Mouse (Mus musculus) right cerebral cortex, postnatal 25 days (tissue): Measurements from ENCODE around the gene Tpr.

Source experiments
- DNase-seq: peaks from one replicate; pipeline ENCODE4 v3.0.0; 2022

Gene Tpr

DNA sequence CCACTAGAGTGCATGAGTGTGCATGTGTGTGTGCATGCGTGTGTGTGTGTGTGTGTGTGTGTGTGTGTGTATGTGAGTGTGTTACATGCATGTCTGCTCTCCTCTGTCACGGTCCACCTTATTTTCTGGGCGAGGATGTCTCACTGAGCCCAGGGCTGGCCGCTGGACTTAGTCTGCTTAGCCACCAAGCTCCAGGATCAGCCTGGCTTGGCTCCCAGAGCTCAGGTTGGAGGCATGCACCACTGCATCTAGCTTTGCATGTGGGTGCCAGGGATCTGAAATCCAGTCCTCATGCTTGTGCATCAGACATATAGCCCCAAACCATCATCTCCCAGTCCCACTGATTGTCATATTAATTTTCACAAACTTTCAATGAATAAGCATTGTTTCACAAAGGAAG, 71.1 kb downstream of the Tpr start:
- DNase-seq = no peak

DNA sequence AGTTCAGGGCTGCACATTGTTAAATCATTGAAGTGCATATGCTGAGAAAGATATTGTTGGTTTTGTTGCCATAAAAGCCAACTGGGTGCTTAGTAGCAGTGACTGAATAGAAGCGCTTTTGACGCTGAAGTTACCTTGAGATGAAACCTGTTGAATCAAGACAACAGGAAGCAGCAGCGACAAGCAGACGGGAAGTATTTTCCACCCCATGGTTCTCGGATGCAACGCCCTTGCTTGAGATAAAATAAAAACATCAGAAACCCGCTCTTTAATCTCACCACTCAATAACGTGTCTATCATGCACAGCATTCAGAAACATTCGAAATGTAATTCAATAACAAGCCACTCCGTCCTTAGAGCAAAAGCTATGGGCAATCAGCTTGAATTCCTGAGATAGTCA, 72.7 kb downstream of the Tpr start:
- no peak for DNase-seq

DNA sequence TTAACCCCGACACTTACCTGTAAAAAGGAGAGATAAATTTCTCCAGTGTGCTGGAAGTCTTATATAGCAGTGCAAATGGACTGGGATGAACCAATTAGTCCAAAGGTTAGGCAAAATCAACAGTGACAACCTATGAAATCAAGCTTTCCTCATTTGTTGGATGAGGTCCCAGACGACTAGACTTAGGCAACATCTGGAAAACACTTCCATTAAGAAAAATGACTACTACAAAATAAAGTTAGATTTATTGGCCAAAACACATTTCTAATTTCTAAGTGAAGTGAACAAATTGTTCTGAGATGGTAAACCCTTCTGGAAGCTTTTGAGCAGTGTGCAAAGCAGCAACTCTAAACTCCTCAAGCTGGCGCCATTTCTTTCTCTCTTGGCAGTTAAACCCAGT, 73.5 kb downstream of the Tpr start, which contains the start of gene Prg4:
TSS of gene Prg4 (minus strand) at position 34 of the 400 bp plus-strand sequence.
- no peak for DNase-seq

DNA sequence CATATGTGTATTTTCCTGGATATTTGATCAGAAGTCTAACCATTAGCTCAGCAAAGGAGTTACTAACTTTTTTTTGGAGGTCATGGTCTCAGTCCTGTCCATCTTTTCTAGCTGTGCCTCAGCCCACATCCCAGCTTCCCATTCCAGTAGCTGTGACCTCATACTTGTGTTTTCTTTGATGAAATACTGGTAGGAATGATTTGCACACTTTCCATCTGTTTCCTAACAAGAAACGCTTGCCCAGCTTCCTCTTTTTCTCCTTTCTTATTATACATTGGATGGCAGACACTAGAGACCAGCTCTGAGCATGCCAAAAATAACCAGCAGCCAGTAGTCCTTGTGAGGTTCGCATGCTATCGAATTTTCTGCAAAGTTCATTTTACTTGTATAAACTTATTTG, 77.4 kb downstream of the Tpr start:
- no peak for DNase-seq

DNA sequence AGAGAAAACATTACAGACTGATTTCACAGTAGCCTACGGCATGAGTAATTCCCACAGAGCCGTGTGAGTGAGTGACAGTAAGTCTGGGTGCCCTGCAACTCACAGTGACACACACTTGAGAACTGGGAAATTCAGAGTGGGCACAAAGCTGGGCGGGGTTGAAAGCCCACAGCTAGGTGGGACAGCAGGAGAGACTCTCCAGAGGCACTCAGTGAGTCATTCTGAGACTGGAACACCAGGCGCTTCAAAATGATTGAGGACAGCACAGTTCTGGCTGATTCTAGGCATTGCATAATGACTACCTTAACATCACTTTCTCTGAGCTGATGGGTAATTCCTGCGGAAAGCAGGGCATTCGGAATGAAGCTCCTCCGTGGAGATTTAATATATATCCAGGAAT, 79.9 kb downstream of the Tpr start:
- DNase-seq = no peak

DNA sequence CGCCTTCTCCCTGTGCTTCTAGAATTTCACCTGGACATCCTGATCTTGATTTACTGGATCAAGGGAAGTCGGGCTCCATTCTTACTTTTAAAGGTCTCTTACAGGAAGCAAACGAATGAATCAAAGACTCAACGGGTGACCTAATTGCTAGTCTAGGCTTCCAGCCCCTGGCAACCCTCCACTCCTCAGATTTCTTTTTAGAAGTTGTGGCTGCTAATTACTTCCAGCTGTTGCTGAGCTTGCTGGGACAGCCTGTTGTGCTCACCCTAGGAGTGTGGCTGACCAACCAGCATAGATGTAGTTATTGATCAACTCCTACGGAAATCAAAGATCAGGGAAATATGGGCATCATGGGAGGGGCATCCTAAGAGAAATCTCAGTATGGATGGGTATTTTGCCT, 88.0 kb downstream of the Tpr start:
- DNase-seq = no peak

DNA sequence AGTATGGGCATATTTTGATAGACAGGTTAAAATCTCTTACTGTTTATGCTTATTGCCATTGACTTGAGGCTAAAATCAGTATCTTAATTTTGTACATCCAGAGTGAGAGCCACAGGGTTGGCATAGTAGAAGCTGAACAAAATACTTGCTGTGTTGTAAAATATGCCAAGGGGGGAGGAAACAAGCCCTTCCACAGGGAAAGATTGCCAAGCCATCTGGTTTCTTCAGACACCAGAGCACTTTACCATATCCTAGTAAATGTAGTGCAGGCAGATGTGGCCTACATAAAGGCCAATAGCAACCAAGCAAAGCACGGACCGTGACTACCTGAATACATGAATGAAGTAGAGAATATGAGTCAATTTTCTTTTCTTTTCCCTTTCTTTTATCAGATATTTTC, 96.5 kb downstream of the Tpr start:
- no peak for DNase-seq

DNA sequence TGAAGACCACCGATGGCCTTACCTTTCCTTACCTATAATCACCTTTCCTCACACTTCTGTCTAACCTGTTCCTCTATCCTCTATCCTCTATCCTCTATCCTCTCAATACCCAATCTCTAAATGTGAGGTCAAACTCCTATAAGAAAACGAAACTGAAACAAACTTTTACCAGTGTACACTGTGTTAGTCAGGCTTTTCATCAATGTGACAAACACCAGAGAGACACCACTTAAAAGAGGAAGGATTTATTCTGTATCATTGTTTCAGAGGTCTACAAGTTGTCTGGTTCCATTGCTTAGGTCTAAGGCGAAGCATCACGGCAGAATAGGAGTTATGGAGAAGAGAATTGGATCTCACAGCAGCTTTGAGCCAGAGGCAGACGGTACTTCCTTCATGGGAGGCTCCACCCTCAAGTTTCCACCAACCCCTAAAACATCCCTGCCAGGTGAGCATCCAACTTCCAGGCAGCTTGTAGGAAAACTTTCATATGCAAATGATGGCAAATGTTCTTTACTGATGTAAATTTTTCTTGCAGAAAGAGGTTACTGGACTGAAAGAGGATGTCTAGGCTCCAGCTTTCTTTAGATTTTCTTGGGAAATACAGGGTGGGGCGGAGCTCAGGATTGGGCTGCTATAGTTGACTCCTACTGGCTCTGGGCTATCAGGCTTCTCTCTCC, 104.1 kb downstream of the Tpr start:
- DNase-seq = no peak

DNA sequence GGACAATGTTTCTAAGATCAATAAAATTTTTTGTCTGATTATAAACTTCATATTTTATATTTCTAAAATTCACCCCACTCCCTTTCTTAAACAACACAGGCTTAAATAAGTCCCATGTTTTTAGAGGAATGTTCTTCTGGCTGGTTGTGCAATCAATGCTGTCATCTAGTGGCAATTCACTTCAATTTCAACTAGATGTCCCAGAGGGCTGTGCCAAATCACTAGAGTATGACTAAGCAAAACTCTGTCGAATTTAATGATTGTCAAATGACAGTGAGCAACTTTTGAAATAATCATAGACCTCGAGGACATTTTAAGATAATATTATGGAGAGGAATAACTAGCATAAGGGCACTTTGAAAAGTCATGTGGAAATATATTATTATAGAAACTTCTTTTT, 105.1 kb downstream of the Tpr start:
- no peak for DNase-seq

DNA sequence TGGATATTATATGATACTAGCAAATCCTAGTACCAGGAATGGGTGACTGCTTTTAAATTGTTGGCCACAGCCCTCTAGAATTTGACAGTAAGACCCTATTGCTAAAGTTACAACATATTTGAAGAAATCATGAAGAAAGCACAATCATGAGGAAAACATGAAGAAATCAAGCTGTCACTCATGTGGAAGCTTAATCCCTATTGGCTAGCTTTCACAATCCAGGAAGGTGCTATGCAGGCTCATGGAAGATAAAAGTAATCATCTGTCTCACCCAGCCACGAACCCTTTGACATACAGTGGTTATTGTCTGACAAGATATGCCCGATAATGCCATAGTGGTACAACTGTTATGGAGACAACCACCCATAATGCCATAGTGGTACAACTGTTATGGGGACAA, 105.5 kb downstream of the Tpr start:
- DNase-seq = no peak
